Mouse (Mus musculus): ENCODE results near the gene Rbm12.
A peak's percentile ranks its signal among the peaks of the same experiment; 100 is the strongest.
"Not testable (repeated sequence)": the region's sequence is repeated elsewhere in the genome, so short reads cannot be mapped to it uniquely, and the experiment has no call there.

Gene Rbm12

DNA sequence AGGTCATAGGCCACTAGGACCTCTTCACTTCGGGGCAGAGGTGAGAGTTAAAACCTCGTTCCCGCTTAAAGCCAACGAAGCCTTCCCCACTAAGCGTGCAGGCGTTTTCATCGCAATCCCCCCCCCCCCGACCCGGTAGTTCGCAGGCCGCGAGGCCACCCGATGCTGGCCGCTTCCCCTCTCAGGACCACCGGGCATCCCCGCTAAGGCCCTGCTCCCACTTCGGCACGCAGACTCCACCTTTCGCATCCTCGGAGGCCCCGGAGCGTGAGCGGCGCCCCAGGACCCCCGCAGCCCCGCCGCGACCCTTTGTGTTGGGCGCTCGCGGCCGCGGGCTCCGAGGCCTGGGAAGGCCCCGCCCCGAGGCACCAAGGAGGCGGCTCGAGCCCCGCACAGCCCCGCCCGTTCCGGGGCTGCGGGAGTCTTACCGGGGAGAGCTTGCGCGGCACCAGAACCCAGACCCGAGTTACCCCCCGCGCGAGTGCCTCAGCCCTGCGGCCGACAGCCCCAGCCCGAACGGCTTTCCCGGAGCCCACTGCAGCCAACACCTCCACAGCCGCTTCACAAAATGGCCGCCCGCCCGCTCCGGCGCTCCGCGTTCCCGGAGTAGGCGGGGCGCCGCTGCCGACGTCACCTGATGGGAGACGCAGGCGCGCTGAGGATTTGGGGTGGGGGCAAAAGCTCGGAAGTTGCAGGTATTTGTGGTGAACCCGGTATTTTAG, at the start of gene Rbm12, which contains the start of gene Cpne1:
Gene Rbm12 (minus strand): TSS at position 621 of the 722 bp plus-strand sequence.
Gene Cpne1 (minus strand): TSS at position 608 of the 722 bp plus-strand sequence.
- DNase-seq (ENCODE audit: low spot score): peak; percentile 90

DNA sequence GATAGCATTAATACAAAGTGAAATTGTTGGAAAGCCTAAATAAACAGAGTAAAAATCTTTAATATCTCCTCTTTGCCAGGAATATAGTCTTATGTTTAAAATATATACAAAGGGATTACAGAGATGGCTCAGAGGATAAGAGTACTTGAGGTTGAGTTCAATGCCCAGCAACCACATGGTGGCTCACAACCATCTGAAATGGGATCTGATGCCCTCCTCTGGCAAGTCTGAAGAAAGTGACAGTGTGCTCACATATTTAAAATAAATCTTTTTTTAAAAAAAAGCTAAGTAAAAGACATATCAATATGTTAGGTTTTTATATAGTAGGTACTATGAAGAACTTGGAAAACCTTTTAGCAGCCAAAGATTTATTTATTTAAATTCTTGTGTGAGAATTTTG, 39.8 kb upstream of the Rbm12 start:
- DNase-seq (ENCODE audit: low spot score): no peak

DNA sequence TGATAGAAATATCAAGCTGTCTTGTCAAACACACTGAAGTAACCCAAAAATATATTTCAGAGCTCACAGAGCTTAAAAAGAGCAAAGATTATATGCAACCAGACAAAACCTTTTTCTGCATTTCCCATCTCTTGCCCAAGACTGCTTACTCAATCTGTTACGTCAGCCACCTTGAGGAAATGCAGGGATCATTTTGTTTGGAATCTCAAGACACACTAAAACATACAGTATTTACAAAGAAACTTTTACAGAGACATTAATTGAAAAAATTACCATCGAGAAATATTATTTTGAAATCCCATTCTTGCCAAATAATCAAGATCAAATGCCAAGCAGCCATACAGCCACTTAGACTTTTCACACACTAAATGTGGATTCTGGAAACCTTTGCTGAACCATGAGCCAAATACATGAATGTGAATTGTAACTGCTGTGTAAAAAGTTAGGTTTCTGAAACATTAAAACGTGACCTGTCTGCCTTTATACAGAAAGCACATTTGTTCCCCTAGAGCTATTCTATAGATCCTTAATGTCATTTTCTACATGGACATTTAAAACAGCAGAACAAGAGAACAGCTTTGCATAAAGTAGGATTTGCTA, 35.6 kb upstream of the Rbm12 start:
- DNase-seq (ENCODE audit: low spot score): no peak

DNA sequence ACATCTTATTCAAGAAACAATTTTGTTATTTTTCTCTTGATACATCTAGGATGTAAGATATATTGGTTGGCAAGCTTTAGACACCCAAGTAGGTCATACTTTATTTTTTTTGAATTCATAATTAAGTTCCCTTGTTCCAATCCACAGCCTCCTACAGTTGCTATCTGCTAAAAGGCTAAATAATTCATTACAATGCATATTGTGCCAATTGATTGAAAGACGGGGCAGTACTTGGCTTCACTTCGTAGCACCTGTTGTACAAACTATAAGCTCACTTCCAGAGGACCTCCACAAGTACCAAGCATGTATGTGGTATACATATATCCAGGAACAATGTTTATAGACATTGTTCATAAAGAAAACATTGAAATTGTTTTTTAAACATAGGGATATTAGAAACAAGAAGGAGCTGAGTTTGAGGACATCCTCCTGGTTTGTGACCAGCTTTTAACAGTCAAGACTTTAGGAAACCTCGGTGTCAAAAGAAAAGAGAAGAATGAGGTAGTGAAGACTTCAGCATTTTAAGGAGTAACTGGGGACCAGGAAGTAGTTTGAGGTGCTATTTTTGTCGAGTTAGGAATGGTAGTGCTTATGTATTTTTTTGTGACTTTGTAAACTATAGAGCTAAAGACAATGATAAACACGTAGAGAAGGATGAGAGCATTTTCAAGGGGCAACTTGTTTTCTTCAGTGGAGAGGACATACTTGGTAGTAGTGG, 34.7 kb upstream of the Rbm12 start:
- no peak for DNase-seq (ENCODE audit: low spot score)

DNA sequence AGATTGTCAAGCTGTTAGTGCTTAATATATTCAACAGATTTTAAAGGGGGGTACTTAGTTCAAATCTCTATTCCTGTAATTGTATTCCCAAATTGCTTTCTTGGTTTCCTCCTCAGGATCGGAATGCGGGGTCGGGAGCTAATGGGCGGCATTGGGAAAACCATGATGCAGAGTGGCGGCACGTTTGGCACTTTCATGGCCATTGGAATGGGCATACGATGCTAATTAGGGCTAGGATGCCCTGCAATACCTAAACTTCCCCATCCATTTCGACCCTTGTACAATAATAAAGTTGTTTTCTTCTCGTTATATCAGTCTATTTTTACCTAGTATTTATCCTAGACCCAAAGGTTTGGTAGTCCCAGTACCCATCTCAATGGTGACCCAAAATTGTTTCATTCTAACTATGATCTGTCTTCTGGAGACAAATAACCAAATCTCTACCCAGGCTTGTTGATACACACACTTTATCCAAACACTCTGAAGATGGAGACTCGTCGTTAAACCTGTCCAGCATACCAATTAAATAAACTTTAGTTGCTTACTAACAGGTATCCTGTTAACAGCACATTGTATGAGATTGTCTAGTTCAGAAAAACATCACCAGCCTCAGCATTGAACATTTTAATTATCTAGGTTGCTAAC, 33.8 kb upstream of the Rbm12 start:
- no peak for DNase-seq (ENCODE audit: low spot score)

DNA sequence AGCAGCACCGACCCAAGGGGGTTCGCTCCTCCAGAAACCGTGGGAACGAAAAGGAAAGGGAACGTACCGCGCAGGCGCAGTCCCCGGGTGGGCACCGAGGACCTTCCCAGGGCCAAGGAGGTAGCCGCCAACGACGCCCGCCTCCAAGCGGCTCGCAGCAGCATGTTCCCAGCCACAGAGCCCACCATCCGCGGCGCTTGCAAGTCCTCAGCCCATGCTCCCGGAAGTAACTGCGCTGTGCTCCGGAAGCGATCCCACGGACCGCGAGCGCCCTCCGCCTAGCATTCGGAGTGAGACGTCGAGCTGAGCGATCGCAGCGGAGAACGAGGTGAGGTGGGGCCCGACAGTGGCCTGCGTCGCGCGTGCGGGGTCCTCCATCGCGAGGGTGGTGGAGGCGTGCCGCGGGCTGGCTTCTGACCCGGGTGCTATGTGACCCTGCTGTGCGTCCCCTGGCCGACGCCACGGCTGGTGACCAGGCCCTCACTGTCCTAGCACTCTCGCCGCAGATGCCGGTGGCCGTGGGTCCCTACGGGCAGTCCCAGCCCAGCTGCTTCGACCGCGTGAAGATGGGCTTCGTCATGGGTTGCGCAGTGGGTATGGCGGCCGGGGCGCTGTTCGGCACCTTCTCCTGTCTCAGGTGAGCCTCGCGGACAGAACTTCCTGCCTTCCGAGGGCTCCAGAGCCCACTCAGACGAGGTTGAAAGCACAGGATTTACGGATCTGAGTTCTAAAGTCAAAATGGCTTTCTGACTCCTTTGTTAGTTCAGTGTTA, 32.4 kb upstream of the Rbm12 start, which contains the start of the genes Romo1 and Nfs1:
Gene Romo1 (plus strand): TSS at position 87 of the 772 bp plus-strand sequence.
Gene Nfs1 (minus strand): TSS at position 234 of the 772 bp plus-strand sequence.
- peak; percentile 91 for DNase-seq (ENCODE audit: low spot score)

DNA sequence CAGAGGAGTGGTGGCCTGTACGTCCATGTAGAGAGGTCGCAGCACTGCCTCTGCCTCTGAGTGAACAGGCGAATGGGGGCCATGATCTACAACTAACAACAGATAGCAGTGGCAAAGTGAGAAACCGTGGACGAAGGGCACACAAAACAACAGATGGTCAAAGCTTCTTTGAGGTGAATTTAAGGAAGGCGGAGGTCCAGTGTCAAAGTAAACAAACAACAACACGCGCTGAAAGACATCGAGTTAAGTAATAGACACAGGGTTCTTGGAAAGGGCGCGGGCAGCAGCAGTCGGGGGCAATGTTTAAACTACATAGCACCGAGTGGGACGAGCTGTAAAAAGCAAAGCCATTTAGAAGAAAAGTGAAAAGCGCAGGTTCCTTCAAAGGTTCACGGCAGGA, 31.6 kb upstream of the Rbm12 start:
- no peak for DNase-seq (ENCODE audit: low spot score)

DNA sequence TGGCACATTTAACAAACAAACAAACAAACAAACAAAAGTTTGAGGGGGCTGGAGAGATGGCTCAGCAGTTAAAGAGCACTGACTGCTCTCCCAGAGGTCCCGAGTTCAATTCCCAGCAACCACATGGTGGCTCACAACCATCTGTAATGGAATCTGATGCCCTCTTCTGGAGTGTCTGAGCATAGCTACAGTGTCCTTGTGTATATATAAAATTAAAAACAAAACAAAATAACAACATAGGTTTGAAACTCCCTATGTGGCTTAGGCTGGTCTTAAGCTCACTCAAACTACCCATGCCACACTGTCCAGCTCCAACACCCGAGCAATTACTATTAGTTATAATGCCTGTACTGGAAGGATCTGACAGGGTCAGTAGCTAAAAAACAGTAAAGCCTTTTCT, 31.0 kb upstream of the Rbm12 start:
- no peak for DNase-seq (ENCODE audit: low spot score)

DNA sequence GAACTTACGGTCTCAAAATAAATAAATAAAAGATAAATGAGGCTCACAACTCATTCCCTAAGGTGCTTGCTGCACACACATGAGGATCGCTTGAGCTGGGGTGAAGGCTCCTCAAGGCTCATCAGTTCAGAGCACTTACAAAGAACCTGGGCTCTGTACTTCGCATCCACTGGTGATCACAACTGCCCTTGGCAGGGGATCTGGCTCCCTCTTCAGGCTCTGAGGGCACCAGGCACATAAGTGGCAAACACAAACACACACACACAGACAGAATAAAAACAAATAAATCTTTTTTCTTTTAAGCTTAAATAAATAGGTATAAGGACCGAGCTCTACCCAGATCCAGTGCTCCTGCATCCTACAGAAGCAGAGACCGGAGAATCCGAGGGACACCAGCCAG, 23.9 kb upstream of the Rbm12 start:
- DNase-seq (ENCODE audit: low spot score): no peak

DNA sequence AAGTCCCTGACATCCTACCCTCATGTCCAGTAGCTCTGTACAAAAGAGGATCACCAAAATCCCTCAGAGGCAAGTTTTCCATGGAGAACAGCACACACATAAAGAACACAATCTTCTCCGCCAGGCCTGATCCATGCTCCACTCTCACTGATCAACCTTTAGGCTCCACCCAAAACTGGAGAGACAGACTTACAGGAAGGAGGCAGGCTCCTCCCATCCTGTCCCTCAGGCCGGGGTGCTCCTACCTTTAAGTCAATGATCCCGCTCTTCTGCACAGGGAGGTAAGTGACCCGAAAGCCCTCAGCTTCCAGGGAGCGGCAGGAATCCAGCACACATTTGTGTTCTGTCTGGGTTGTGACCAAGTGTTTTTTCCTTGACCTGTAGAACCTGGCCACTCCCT, 22.4 kb upstream of the Rbm12 start:
- no peak for DNase-seq (ENCODE audit: low spot score)

DNA sequence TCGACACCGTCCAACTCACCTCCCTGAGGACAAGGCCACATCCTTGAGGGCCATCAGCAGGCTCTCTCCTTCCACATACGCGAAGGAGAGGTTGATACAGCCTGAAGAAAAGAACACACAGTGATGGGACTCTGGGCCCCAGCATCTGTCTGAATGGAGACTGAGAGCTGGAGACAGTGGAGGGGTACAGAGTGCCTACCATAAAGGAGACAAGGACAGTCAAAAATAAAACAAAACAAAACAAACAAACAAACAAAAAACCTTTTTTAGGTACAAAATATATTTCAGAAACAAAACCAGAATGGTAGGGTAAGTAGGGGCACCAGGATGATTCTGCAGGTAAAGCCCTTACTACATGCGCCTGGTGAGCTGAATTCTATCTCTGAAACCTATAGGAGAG, 15.2 kb upstream of the Rbm12 start, which contains the start of gene Gm28036:
Gene Gm28036 (minus strand): TSS at position 101 of the 400 bp plus-strand sequence.
- DNase-seq (ENCODE audit: low spot score): no peak

DNA sequence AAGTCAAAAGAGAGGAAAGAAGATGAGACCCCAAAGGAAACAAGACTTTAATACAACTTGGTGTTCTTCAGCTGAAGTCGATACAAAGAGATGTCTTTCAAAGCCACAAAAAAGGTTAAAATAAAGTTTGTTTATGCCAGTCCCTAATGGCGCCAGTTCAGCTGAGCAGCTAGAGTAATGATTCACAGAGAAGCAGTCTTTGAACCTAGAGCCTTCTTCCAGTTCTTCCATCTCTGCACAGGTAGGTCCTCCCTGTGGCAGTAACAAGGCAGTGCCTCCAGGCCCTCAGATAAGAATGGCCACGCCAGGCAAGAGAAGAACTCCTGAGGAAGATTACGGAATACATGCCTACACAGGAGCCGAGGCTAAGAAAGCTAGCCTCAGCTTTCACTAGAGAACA, 12.0 kb upstream of the Rbm12 start:
- DNase-seq (ENCODE audit: low spot score): no peak

DNA sequence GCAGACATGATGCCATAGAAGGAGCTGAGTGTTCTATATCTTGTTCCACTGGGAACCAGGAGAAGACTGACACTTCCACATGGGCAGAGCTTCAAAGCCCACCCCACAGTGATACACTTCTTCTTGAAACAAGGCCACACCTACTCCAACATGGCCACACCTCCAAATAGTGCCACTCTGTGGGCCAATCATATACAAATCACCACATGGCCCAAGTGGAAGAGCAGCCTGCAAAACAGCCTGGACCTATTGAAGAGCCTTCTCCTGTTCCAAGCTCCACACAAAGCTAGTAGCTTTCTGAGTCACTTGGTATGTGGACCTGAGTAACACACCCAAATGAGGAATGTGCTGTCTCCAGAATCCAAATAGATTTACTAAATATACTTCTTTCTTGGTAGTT, 7.8 kb upstream of the Rbm12 start:
- no peak for DNase-seq (ENCODE audit: low spot score)

DNA sequence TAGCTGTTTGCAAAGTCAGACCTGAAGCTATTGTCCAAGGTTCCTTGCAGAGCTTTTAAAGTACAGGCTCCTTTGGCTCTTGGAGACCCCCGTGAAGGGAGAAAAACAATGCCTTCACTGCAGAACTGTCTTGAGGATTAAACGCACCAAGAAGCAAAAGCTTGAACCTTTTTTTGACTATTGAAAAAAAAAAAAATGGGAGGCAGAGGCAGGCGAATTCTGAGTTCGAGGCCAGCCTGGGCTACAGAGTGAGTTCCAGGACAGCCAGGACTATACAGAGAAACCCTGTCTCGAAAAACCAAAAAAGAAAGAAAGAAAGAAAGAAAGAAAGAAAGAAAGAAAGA, 274 bp upstream of the Rbm12 start:
- DNase-seq (ENCODE audit: low spot score): not testable (repeated sequence)

DNA sequence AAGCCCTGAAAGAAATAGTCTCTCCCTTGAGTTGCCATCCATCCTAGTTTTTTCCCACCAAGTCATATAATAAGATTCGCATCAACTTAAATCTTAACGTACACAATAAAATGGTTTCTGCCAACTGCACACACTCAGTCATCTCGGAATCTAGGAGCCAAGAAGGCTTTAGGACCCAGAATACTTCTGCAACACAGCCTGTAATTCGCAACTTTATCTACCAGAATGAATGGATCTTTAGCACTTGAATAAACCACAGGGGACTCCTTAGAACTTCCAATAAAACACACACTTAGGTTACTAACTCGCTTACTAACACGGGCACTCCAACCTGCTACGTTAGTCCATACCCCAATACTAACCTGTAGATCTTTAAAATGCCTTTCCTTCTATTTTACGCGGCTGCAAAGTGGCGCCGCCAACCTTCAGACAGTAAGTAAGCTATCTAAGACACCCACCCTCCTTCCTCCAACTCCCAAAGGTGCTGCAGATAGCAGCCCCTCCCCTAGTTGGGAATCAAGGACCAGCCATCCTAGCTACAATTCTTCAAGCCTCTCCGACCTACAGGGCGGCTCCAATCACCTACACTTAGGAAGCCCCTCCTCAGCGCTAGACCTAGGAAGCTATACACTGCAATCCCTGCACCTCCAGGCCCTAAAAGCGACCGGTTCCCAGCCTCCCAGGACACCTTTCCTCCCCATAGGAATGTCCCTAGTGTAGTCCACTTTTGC, 986 bp downstream of the Rbm12 start:
- DNase-seq (ENCODE audit: low spot score): no peak

DNA sequence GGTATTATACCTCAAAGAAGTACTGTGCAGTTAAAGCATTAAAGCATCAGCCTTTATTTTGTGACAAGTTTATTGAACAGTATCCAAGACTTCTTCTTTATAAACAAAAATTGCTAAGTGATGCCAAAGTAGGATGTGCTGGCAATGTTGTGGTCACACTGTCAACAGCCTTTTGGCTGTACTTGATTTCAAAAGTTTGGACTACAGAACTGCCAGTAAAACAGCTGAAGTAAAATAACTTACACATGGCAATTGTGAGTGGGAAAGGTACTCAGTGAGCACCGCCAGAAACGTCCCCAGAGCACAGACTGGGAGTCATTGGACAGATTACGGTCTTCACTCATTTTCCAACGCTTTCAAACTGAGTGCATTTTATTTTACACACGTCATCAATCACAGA, 19.9 kb downstream of the Rbm12 start:
- no peak for DNase-seq (ENCODE audit: low spot score)

DNA sequence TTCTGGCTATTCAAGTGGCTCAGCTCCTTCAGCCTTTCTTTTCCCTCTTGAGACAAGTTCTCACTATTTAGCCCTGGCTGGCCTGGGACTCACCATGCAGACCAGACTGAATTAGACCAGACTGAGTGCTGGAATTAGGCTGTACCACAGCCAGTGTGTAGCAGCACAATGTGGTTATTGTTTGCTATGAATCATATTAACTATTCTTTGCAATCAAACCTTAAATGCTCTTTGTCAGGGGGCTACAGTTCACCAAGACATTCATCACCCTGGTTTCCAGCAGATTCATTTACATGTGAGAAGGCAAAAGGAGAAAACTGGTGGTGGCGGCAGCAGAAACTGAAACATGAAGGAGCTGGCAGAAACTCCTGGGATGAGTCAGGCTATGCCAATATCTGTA, 22.0 kb downstream of the Rbm12 start:
- no peak for DNase-seq (ENCODE audit: low spot score)

DNA sequence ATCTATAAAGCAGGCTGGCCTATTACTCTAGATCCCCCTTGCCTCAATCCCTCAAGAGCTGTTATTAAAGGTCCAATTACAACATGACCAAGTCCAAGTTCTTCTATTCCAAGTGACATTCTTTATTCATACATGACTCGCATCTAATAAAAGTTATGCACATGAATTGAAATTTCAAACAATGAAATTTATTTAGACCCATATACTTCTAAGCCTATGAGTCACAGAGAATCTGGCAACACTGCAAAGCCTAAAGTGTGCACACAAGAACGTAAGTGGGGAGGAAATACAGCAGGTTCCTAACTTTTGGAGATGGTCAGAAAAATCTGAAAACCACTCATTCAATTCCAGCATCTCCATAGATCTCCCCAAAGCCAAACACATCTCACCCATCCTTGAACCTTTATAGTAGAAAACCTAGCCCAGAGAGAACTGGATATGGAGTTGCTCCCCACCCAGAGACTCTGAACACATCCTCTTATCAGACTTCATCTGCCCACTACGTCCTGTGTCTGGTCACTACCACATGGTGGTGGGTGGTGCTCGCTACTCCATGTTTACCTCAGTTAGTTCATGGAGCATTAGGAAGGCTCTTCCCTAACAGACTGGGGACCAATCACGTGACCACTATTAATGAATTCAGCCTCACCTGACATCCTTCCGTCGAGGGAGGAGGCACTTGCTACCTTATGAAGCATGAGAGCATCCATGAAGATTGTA, 24.2 kb downstream of the Rbm12 start:
- no peak for DNase-seq (ENCODE audit: low spot score)

DNA sequence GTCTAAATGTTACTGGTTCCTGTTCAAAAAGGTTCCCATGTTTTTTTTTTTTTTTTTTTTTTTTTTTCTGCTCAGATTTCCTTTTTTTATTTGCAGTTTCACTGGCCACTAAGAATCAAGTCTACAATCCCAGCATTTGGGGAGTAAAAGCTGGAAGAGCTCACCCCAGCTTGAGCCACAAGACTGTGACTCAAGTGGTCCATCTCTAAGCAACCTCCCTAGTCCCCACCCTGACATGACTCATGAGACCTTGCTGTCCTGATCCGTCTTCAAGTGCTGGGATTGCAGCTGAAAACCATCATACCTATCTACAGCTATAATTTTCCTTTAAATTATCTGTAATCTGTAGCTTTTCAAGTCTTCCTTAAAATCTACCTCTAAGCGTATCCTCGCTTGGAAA, 27.2 kb downstream of the Rbm12 start:
- no peak for DNase-seq (ENCODE audit: low spot score)

DNA sequence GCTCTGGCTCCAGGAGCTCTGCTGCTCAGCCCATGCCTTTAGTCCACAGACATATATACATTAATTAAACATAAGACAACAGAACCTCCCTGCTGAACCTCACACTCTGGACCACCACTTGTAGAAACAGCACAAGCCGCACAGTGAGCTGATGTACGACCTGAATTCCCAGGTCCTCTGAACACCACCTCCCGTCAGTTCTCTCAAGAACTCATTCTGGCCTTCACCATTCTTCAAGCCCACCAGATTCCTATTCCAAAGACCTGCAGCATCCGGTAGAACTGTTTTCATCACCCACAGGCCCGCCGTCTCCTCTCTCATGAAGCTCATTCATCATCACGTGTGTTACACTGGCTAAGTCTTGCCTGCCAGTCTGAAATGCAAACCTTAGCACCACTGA, 31.4 kb downstream of the Rbm12 start:
- no peak for DNase-seq (ENCODE audit: low spot score)

All from layer of hippocampus, adult 11-12 months (tissue).